Mouse (Mus musculus): Measurements from ENCODE around the gene Mgat4a. TPM values are rescaled to one million over a fixed set of nuclear protein-coding genes. Genes with fewer than 3 reads are reported as not detected.
"Not testable (repeated sequence)": the region's sequence is repeated elsewhere in the genome, so short reads cannot be mapped to it uniquely, and the experiment has no call there.

The Mgat4a gene
- polyA plus RNA-seq, 1 experiment from 2014 or later = 4.4 TPM

DNA sequence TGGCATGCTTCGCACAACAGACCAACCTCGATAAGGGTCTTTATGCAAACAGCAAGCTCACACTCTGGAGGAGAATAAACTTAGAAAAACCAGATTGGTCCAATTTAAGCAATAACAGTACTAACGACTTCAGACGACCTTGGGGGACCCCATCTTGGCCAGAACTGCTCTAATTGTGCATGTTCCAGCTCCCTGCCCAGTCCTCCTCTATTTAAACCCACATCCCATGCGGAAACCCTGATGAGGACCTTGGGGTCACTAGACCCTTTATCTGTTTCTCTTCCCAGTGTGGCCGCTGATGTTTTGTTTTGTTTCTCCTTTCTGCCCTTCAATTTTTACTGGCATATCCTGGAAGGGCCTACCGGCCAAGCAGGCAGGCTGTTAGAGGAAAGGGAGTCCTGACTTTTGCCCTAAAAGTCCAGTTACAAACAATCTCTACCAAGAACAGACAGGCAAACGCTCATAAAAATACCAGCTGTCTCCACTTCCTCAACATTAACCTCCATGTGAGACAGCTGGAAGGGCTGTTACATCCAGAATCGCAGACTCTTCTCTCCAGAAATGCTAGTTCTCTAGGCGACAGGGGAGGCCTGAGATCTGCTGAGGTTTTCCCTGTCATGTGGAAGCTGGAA, 36.0 kb downstream of the Mgat4a start:
- WGBS = 46% methylated on average over 10 of the region's 10 CpGs
- Histone ChIP-seq H3K36me3 (0 out of 2 replicates have a peak, but pooled peaks cover 3% of the 10 kb centered on the region), H3K27me3 (no peaks in the 10 kb centered on the region), H3K4me2 (replicated peaks) (no peak overlapping the region), H3K9me3 (peaks cover 12% of the 10 kb centered on the region), H3K9ac (no peak overlapping the region), H3K4me1 (peaks cover 21% of the 10 kb centered on the region), H3K4me3 (no peak overlapping the region), H3K27ac (peak overlapping the region; percentile 35; the same call in 1 of the 2 replicates)
- ATAC-seq (ENCODE audit: low FRiP score, low read depth) = no peak

- ATAC-seq (ENCODE audit: low FRiP score, low read depth) = no peak
- WGBS = 67% methylated on average over 4 of the region's 4 CpGs
- no peak overlapping the region for H3K4me3 ChIP-seq
- H3K4me2 ChIP-seq (replicated peaks) = no peak overlapping the region
- no peak overlapping the region for H3K9ac ChIP-seq
- H3K36me3 ChIP-seq = 0 out of 2 replicates have a peak, but pooled peaks cover 3% of the 10 kb centered on the region
- H3K4me1 ChIP-seq = peaks cover 21% of the 10 kb centered on the region
- H3K9me3 ChIP-seq = peaks cover 12% of the 10 kb centered on the region
- H3K27me3 ChIP-seq = no peaks in the 10 kb centered on the region
- no peak overlapping the region for H3K27ac ChIP-seq
Measured at GRCm38 (mm10) chr1:37503656-37504055, 37.2 kb downstream of the Mgat4a start.

DNA sequence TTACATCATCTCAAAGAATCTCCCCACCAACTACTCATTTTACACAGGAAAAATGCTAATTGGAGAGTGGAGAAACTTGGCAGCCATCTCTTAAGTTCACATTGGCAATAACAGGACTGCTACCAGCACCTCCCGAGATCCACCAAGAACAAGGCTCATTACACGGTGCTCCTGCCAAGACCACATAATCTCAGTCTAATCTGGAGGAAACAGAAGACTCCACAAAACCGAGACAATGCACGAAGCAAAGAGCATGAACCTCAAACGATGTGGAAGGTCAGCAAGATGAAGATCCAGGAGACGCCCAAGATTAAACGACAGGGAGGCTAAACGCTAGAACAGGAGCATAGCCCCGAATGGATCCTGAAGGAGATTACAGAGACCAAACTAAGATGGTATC, 38.5 kb downstream of the Mgat4a start:
- no peak for ATAC-seq (ENCODE audit: low FRiP score, low read depth)
- no peak overlapping the region for H3K4me3 ChIP-seq
- H3K9ac ChIP-seq = no peak overlapping the region
- peaks cover 7% of the 10 kb centered on the region for H3K9me3 ChIP-seq
- 0 out of 2 replicates have a peak, but pooled peaks cover 3% of the 10 kb centered on the region for H3K36me3 ChIP-seq
- 84% methylated on average over 9 of the region's 9 CpGs for WGBS
- no peak overlapping the region for H3K4me2 ChIP-seq (replicated peaks)
- H3K27me3 ChIP-seq = no peaks in the 10 kb centered on the region
- H3K27ac ChIP-seq = no peak overlapping the region
- H3K4me1 ChIP-seq = peaks cover 21% of the 10 kb centered on the region

DNA sequence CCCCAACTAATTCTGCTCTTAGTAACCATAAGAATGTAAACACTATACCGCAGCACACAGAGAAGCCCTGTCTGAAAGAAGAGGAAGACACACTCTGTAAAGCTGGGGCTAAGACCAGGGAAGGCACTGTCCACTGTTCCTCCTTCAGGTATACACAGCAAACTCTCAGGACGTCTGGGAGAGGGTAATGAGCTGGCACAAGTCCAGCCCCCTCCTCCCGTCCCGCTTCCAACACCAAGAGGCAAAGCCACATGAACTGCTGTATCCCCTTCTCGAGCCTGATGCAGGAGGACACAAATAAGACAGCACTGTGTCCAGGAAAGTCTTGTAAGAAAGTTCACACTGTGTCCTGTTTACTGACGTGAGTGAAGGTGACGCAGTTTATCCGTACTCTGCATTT, 40.1 kb downstream of the Mgat4a start:
- Histone ChIP-seq H3K4me1 (peaks cover 21% of the 10 kb centered on the region), H3K4me2 (replicated peaks) (no peak overlapping the region), H3K36me3 (no peaks in the 10 kb centered on the region), H3K9me3 (no peaks in the 10 kb centered on the region), H3K4me3 (no peak overlapping the region), H3K27ac (no peak overlapping the region), H3K27me3 (no peaks in the 10 kb centered on the region), H3K9ac (no peak overlapping the region)
- 46% methylated on average over 8 of the region's 8 CpGs for WGBS
- no peak for ATAC-seq (ENCODE audit: low FRiP score, low read depth)

DNA sequence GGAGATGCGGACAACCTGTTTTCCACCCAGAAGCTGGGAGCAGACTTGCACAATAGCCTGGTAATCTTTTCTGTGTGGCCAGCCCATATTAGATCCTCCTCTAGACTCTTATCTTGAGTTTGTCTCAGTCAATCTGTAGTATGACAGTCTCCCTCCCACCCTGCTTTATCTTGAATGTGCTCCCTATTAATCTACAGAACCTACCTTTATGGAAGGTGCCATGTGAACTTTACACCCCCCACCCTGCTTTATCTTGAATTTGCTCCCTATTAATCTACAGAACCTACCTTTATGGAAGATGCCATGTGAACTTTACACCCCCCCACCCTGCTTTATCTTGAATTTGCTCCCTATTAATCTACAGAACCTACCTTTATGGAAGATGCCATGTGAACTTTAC, 41.4 kb downstream of the Mgat4a start:
- H3K27me3 ChIP-seq; H3K36me3 ChIP-seq; H3K9ac ChIP-seq; H3K9me3 ChIP-seq; ATAC-seq (ENCODE audit: low FRiP score, low read depth); H3K27ac ChIP-seq; H3K4me3 ChIP-seq; H3K4me2 ChIP-seq (replicated peaks): not testable (repeated sequence)
- 85% methylated on average over 1 of the region's 1 CpGs for WGBS
- peaks cover 13% of the 10 kb centered on the region for H3K4me1 ChIP-seq

DNA sequence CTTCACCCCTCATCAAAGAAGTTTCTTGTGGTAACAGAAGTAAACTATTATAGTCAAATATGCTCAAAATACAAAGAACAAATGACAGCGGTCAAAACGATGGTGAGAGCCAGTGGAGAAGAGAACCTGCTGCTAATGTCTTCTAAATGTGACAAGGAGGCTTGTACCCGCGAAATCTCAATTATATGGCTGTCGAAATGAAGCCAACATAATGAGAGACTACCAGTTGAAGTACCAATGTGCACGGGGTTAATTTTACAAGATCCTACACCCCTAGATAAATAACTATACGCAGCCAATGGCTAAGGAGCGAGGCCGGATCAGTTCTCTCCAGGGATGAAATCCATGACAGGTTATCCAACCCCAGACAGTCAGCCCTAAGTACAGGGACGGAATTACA, 41.9 kb downstream of the Mgat4a start:
- Histone ChIP-seq H3K9ac (no peak overlapping the region), H3K27ac (no peak overlapping the region), H3K4me3 (no peak overlapping the region), H3K9me3 (no peaks in the 10 kb centered on the region), H3K27me3 (no peaks in the 10 kb centered on the region), H3K36me3 (no peaks in the 10 kb centered on the region), H3K4me2 (replicated peaks) (no peak overlapping the region), H3K4me1 (peaks cover 10% of the 10 kb centered on the region)
- ATAC-seq (ENCODE audit: low FRiP score, low read depth) = no peak
- whole genome bisulfite sequencing = 77% methylated on average over 10 of the region's 10 CpGs

DNA sequence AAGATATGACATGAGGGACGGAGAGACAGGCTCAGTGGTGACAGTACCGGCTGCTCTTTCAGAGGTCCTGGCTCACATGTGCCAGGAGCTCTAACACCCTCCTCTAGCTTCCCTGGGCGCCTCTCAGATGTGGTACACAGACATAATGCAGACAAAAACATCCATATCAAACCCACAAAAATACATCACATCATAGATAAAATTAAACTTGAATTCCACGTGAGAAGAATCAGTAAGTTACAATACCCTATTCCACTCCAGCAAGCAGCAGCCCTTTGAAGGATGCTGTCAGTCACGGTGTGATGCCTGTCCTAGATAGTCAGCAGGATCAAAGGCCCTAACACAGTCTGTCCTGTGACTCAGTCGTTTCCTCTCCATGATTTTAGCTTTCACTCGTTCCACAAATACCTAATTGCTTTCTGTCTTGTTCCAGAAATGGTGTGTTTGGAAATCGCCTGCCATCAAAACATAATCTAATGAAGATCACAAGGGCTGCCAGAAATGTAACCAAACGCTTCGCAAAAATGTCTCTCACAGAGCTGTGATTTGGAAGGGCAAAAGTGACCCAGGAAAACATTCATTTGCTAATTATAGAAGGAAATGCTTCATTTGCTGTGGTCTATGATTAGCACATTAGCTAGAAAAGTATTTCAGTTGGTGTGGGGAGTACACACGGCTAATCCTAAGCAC, 44.1 kb downstream of the Mgat4a start:
- no peak overlapping the region for H3K4me2 ChIP-seq (replicated peaks)
- H3K9me3 ChIP-seq = no peaks in the 10 kb centered on the region
- H3K27ac ChIP-seq = no peak overlapping the region
- peaks cover 14% of the 10 kb centered on the region for H3K4me1 ChIP-seq
- H3K36me3 ChIP-seq = no peaks in the 10 kb centered on the region
- H3K27me3 ChIP-seq = no peaks in the 10 kb centered on the region
- no peak overlapping the region for H3K9ac ChIP-seq
- no peak overlapping the region for H3K4me3 ChIP-seq
- 60% methylated on average over 11 of the region's 11 CpGs for WGBS
- ATAC-seq (ENCODE audit: low FRiP score, low read depth) = no peak

DNA sequence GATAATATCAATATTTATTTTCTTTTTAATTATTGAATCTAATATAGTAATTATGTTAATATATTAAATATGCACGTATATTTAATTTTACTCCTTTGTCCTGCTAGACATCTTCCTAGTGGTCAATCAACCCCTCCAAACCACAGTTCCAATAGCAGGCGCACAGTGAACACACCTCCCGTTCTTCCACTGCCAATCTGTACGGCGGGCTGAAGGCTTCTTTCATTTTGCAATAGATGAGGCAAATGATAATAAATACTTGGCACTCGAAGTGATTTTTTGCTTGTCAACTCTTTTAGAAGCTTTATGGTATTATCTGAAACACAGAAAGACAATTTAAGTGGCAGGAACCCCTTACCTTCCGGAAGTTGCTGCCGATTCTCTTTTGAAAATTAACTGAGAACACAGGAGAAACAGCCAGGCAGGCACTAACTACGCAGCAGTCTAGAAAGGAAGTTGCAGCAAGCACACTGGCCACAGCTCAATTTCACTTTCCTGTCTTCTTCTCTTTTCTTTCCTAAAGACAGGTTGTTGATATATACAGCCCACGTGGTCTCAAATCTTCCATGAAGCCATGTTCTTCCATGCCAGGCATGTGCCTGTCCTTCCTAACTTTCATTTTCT, 45.0 kb downstream of the Mgat4a start:
- no peak overlapping the region for H3K4me2 ChIP-seq (replicated peaks)
- no peak overlapping the region for H3K4me3 ChIP-seq
- H3K4me1 ChIP-seq = peaks cover 11% of the 10 kb centered on the region
- H3K27ac ChIP-seq = no peak overlapping the region
- no peaks in the 10 kb centered on the region for H3K27me3 ChIP-seq
- H3K36me3 ChIP-seq = no peaks in the 10 kb centered on the region
- no peak overlapping the region for H3K9ac ChIP-seq
- WGBS = 78% methylated on average over 10 of the region's 10 CpGs
- ATAC-seq (ENCODE audit: low FRiP score, low read depth) = no peak
- no peaks in the 10 kb centered on the region for H3K9me3 ChIP-seq

DNA sequence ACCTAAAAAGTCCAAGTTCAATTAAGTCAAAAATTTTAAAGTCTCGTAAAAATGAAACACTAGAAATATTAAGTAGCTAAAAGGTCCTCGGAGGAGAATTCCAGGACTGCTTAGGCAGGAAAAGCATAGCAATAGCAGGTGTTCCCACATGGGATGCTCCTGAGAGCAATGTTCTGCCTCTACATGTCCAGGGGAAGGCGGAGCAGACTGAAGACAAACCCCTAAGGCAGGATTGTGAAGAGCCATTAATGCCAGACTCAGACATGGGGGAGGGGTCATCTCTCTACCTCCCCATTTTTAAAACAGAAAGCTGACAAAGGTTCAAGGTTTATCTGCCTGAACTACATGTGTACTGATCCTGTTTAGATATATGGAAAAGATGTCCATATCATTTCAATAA, 45.7 kb downstream of the Mgat4a start:
- no peak overlapping the region for H3K9ac ChIP-seq
- no peaks in the 10 kb centered on the region for H3K9me3 ChIP-seq
- no peaks in the 10 kb centered on the region for H3K27me3 ChIP-seq
- 66% methylated on average over 3 of the region's 3 CpGs for WGBS
- no peak overlapping the region for H3K27ac ChIP-seq
- 0 out of 2 replicates have a peak, but pooled peaks have one; percentile 59 for ATAC-seq (ENCODE audit: low FRiP score, low read depth)
- no peaks in the 10 kb centered on the region for H3K36me3 ChIP-seq
- peaks cover 8% of the 10 kb centered on the region; the same call in 1 of the 2 replicates for H3K4me1 ChIP-seq
- no peak overlapping the region for H3K4me2 ChIP-seq (replicated peaks)
- no peak overlapping the region for H3K4me3 ChIP-seq

- peaks cover 9% of the 10 kb centered on the region for H3K36me3 ChIP-seq
- no peak overlapping the region for H3K4me2 ChIP-seq (replicated peaks)
- peaks cover 8% of the 10 kb centered on the region; the same call in 1 of the 2 replicates for H3K4me1 ChIP-seq
- no peak overlapping the region for H3K27ac ChIP-seq
- no peak overlapping the region for H3K9ac ChIP-seq
- H3K4me3 ChIP-seq = no peak overlapping the region
- no peaks in the 10 kb centered on the region for H3K9me3 ChIP-seq
- H3K27me3 ChIP-seq = no peaks in the 10 kb centered on the region
- ATAC-seq (ENCODE audit: low FRiP score, low read depth) = no peak
- 77% methylated on average over 7 of the region's 7 CpGs for WGBS
Measured at GRCm38 (mm10) chr1:37491672-37492071, 49.1 kb downstream of the Mgat4a start.

GRCm38 (mm10) chr1:37490691-37491212, 50.1 kb downstream of the Mgat4a start:
- no peaks in the 10 kb centered on the region for H3K9me3 ChIP-seq
- 75% methylated on average over 5 of the region's 5 CpGs for WGBS

DNA sequence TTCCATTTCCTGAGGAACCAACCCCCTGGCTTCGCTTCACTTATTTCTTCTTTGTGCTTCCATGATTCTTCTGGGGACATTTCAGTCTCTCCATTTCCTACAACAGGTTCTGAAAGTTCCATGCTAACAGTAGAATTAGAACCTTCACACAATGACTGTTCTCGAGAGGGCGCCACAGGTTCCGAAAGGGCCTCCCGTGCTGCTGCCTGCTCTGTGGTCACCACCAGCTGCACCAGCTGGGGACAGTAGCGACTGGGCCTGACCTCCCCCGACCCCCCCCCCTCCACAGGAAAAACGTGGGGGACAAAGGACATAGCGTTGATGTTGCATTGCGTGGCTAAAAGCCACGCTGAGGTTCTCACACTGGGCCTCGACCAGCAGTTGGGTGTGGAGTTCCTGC, 52.3 kb downstream of the Mgat4a start:
- no peak overlapping the region for H3K4me3 ChIP-seq
- peaks cover 8% of the 10 kb centered on the region; the same call in 1 of the 2 replicates for H3K4me1 ChIP-seq
- no peak for ATAC-seq (ENCODE audit: low FRiP score, low read depth)
- 87% methylated on average over 12 of the region's 12 CpGs for WGBS
- no peak overlapping the region for H3K9ac ChIP-seq
- no peaks in the 10 kb centered on the region for H3K27me3 ChIP-seq
- H3K4me2 ChIP-seq (replicated peaks) = no peak overlapping the region
- no peak overlapping the region for H3K27ac ChIP-seq
- peaks cover 9% of the 10 kb centered on the region for H3K36me3 ChIP-seq
- H3K9me3 ChIP-seq = no peaks in the 10 kb centered on the region

More at GRCm38 (mm10) chr1:37490691-37491212, 50.1 kb downstream of the Mgat4a start:
- no peak overlapping the region for H3K4me3 ChIP-seq
- H3K4me2 ChIP-seq (replicated peaks) = no peak overlapping the region
- ATAC-seq (ENCODE audit: low FRiP score, low read depth) = no peak
- no peaks in the 10 kb centered on the region for H3K27me3 ChIP-seq
- peaks cover 9% of the 10 kb centered on the region for H3K36me3 ChIP-seq
- H3K4me1 ChIP-seq = peaks cover 8% of the 10 kb centered on the region; the same call in 1 of the 2 replicates
- H3K9ac ChIP-seq = no peak overlapping the region
- H3K27ac ChIP-seq = no peak overlapping the region

All from limb, embryonic 13.5 days (tissue).